Mouse (Mus musculus) limb, embryonic 14.5 days (tissue): ENCODE results near the gene Fbxl12. TPM values are rescaled to one million over a fixed set of nuclear protein-coding genes. Genes with fewer than 3 reads are reported as not detected.
A peak's percentile ranks its signal among the peaks of the same experiment; 100 is the strongest.

ENCODE experiments used
- ATAC-seq: fragments of 200-750 bp; cut with Nextera tagmentation; 2 replicates; pipeline ENCODE4 v1.8.0; 2017; ENCODE audit warnings: low read depth, moderate number of reproducible peaks, moderate TSS enrichment; ENCODE audit not compliant: low FRiP score
- DNase-seq: peaks from one replicate; pipeline ENCODE4 v3.0.0-alpha.2; 2015; ENCODE audit warnings: low spot score
- H3K27ac ChIP-seq: fragments of 300-500 bp; sonication (generic); replicated peaks from 2 replicates; pipeline ENCODE4 v1.5.1; 2014; ENCODE audit warnings: low read depth, mild to moderate bottlenecking, low read length, moderate library complexity, mixed read lengths
- H3K27me3 ChIP-seq: fragments of 300-500 bp; sonication (generic); 2 replicates; pipeline ENCODE4 v1.6.1; 2014; ENCODE audit warnings: low read length, mixed read lengths; ENCODE audit not compliant: control insufficient read depth, insufficient read depth
- H3K36me3 ChIP-seq: fragments of 300-500 bp; sonication (generic); 2 replicates; pipeline ENCODE4 v1.6.1; 2014; ENCODE audit warnings: mild to moderate bottlenecking, low read length, moderate library complexity, mixed read lengths; ENCODE audit not compliant: control insufficient read depth, insufficient read depth
- H3K4me1 ChIP-seq: fragments of 300-500 bp; sonication (generic); 2 replicates; pipeline ENCODE4 v1.6.1; 2014; ENCODE audit warnings: antibody characterized with exemption, low read length, mixed read lengths; ENCODE audit not compliant: control insufficient read depth, insufficient read depth
- H3K4me2 ChIP-seq: fragments of 300-500 bp; sonication (generic); replicated peaks from 2 replicates; pipeline ENCODE4 v1.6.1; 2014; ENCODE audit warnings: low read depth, mild to moderate bottlenecking, low read length, moderate library complexity; ENCODE audit not compliant: severe bottlenecking
- H3K4me3 ChIP-seq: fragments of 300-500 bp; sonication (generic); replicated peaks from 2 replicates; pipeline ENCODE4 v1.5.1; 2014; ENCODE audit warnings: low read length
- H3K9ac ChIP-seq: fragments of 300-500 bp; sonication (generic); 2 replicates; pipeline ENCODE4 v1.6.1; 2014; ENCODE audit warnings: mild to moderate bottlenecking, low read depth, low read length, moderate library complexity; ENCODE audit not compliant: severe bottlenecking
- H3K9me3 ChIP-seq: fragments of 300-500 bp; sonication (generic); 2 replicates; pipeline ENCODE4 v1.6.1; 2016; ENCODE audit warnings: low read length; ENCODE audit not compliant: control insufficient read depth
- POLR2A ChIP-seq: fragments of 200-500 bp; IDR thresholded peaks from 2 replicates; pipeline ENCODE4 v1.8.0; 2012; ENCODE audit warnings: inconsistent platforms, mild to moderate bottlenecking, moderate library complexity, borderline replicate concordance; ENCODE audit not compliant: insufficient read depth, insufficient read length; ENCODE audit errors: extremely low read depth
- WGBS: fragments of 180-500 bp; shearing (Covaris S2); extraction: QIAGEN DNeasy Blood & Tissue Kit; methylation state at CpG from one replicate; pipeline ENCODE4 v1.1.7; 2014; 5-methylcytosine and 5-hydroxymethylcytosine counted together
- polyA plus RNA-seq, 2 experiments: library from polyadenylated mRNA; depleted of rRNA in 1 of 2; stranded (reverse) in 1 of 2; unstranded in 1 of 2; fragments of >200 nt; fragmentation: Nextera tagmentation in 1 of 2; extraction: Ambion mirVana in 1 of 2; gene quantifications; 2 replicates each; pipeline versions ENCODE4 v1.2.1 to v1.2.3; 2012 to 2014

Fbxl12 gene
- polyA plus RNA-seq, 2 experiments, result 12.9 to 41.5 TPM

DNA sequence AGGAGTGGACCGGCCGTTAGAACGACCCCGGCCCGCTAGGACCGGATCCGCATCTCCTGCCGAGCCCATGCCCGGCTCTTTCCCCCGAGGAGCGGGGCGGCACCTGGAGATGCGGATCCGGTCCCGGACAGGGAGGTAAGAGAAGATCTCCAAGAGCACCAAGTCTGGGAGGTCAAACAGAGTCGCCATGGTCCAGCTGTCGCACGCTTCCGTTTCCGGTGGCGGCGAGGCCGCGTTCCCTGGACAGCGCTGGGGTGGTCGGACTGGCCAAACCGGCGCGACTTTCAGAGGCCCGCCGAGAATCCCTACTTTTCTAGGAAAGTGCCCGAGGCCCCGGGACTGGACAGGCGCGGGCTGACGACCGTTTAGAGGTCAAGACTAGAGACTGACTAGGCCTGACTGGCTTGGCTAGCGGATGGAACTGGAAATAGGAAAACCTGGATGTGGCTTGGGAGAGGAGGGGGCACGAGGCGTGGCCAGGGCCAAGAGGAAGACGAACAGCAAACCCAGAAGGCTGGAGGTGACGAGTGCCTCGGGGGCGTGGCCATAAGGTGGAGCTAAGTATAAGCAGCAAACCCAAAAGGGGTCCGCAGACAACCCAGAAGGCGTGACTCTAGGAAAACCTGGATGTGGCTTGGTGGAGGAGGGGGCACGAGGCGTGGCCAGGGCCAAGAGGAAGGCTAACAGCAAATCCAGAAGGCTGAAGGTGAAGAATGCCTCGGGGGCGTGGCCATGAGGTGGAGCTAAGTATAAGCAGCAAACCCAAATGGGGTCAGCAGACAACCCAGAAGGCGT is 2.3 kb downstream of the Fbxl12 start, which contains the start of gene Ubl5:
TSS of gene Ubl5 (plus strand) at position 778 of the 795 bp plus-strand sequence.
- H3K27me3 ChIP-seq, result no peaks in the 10 kb centered on the region
- WGBS, result 1% methylated on average over 49 of the region's 51 CpGs
- H3K4me3 ChIP-seq, result peak within 1 kb of the TSS; percentile 85
- H3K4me1 ChIP-seq, result peaks cover 12% of the 10 kb centered on the region
- TF ChIP-seq POLR2A, result 0 out of 2 replicates have a peak, but pooled peaks have one; percentile 36
- H3K9ac ChIP-seq, result peak within 1 kb of the TSS; percentile 80
- H3K27ac ChIP-seq, result peak within 1 kb of the TSS; percentile 92
- ATAC-seq (peak; percentile 92), DNase-seq (peak; percentile 99)
- no peaks in the 10 kb centered on the region for H3K9me3 ChIP-seq
- peaks cover 28% of the 10 kb centered on the region for H3K36me3 ChIP-seq
- peak within 1 kb of the TSS; percentile 97 for H3K4me2 ChIP-seq

- Histone ChIP-seq H3K9ac (peak overlapping the region; percentile 80), H3K27me3 (no peaks in the 10 kb centered on the region), H3K4me2 (peak overlapping the region; percentile 97), H3K4me1 (peaks cover 12% of the 10 kb centered on the region), H3K9me3 (no peaks in the 10 kb centered on the region), H3K27ac (no peak overlapping the region), H3K4me3 (peak overlapping the region; percentile 85), H3K36me3 (peaks cover 30% of the 10 kb centered on the region)
- DNase-seq, result no peak
- 14% methylated on average over 6 of the region's 6 CpGs for WGBS
- no peak for TF ChIP-seq POLR2A
- ATAC-seq, result no peak
These were observed 3.1 kb downstream of the Fbxl12 start for GRCm38 (mm10) chr9:20641501-20641900.

DNA sequence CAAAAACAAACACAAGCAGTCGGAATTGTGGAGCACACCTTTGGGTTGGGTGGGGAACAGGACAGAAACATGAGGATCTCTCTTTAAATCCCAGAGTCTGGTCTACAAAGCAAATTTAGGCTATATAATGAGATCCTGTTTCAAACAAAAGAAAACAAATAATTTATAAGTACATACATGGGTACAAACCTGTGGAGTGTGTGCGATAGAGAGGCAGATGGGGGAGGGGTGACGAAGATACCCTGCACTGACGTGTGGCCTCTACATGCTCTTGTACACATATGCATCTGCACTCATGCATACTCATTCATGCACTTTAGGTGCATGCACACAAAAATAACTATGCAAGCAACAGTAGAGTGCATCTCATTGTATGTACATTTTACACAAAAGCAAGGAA is 5.1 kb downstream of the Fbxl12 start:
- ATAC-seq (no peak), DNase-seq (no peak)
- WGBS, result 93% methylated on average over 4 of the region's 4 CpGs
- peaks cover 24% of the 10 kb centered on the region for H3K36me3 ChIP-seq
- peaks cover 12% of the 10 kb centered on the region for H3K4me1 ChIP-seq
- H3K27ac ChIP-seq, result no peak overlapping the region
- no peaks in the 10 kb centered on the region for H3K27me3 ChIP-seq
- H3K4me2 ChIP-seq, result no peak overlapping the region
- no peak overlapping the region for H3K4me3 ChIP-seq
- TF ChIP-seq POLR2A, result no peak
- H3K9ac ChIP-seq, result no peak overlapping the region
- no peaks in the 10 kb centered on the region for H3K9me3 ChIP-seq

DNA sequence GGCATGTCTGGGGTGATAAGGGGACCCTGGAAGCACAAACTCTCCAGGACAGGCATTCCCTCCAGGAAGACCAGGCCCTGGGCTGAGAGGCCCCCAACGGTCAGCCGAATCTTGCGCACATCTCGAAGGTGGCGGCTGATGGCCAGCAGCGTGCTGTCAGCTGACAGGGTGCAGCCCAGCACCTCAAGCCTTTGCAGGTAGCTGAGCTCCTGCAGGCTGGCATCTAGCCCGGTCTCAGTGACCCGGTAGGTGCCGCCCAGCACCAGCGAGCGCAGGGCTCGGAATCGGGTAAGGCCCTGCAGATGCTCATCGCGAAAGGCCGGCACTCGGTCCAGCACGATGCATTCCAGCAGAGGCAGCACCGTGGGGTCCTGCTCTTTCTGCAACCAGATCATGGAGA is 6.0 kb downstream of the Fbxl12 start:
- no peaks in the 10 kb centered on the region for H3K9me3 ChIP-seq
- no peaks in the 10 kb centered on the region for H3K27me3 ChIP-seq
- no peak overlapping the region for H3K27ac ChIP-seq
- H3K9ac ChIP-seq, result no peak overlapping the region
- H3K4me3 ChIP-seq, result no peak overlapping the region
- WGBS, result 93% methylated on average over 17 of the region's 19 CpGs
- no peak for TF ChIP-seq POLR2A
- no peak for DNase-seq
- no peak for ATAC-seq
- peaks cover 11% of the 10 kb centered on the region for H3K4me1 ChIP-seq
- peaks cover 24% of the 10 kb centered on the region for H3K36me3 ChIP-seq
- H3K4me2 ChIP-seq, result no peak overlapping the region

- H3K9ac ChIP-seq, result no peak overlapping the region
- ATAC-seq (no peak), DNase-seq (no peak)
- H3K36me3 ChIP-seq, result peaks cover 24% of the 10 kb centered on the region
- H3K27me3 ChIP-seq, result no peaks in the 10 kb centered on the region
- no peaks in the 10 kb centered on the region for H3K9me3 ChIP-seq
- H3K4me3 ChIP-seq, result no peak overlapping the region
- WGBS, result 88% methylated on average over 2 of the region's 2 CpGs
- peaks cover 8% of the 10 kb centered on the region for H3K4me1 ChIP-seq
- no peak for TF ChIP-seq POLR2A
- H3K4me2 ChIP-seq, result no peak overlapping the region
- H3K27ac ChIP-seq, result no peak overlapping the region
These were observed 7.8 kb downstream of the Fbxl12 start for GRCm38 (mm10) chr9:20636790-20637189.
